Mouse (Mus musculus): Measurements from ENCODE around the gene Naxd.
"Not testable (repeated sequence)": the region's sequence is repeated elsewhere in the genome, so short reads cannot be mapped to it uniquely, and the experiment has no call there.

Naxd gene

GRCm38 (mm10) chr8:11471309-11471708 is 26.0 kb upstream of the Naxd start:
- no peak for DNase-seq (ENCODE audit: low read depth, low spot score)

GRCm38 (mm10) chr8:11473072-11473471 is 24.2 kb upstream of the Naxd start:
- no peak for DNase-seq (ENCODE audit: low read depth, low spot score)

- no peak for DNase-seq (ENCODE audit: low read depth, low spot score)
Measured at GRCm38 (mm10) chr8:11475397-11475796, 21.9 kb upstream of the Naxd start.

GRCm38 (mm10) chr8:11475876-11476275 is 21.4 kb upstream of the Naxd start:
- no peak for DNase-seq (ENCODE audit: low read depth, low spot score)

- DNase-seq (ENCODE audit: low read depth, low spot score) = no peak
Measured at GRCm38 (mm10) chr8:11476338-11477177, 20.7 kb upstream of the Naxd start.

GRCm38 (mm10) chr8:11477178-11477553 is 20.1 kb upstream of the Naxd start:
- DNase-seq (ENCODE audit: low read depth, low spot score) = no peak

- no peak for DNase-seq (ENCODE audit: low read depth, low spot score)
Measured at GRCm38 (mm10) chr8:11477811-11478761, 19.2 kb upstream of the Naxd start, which contains the start of gene Rab20. Gene Rab20, minus strand, starts transcription at chr8:11478710.

GRCm38 (mm10) chr8:11478807-11479527 is 18.3 kb upstream of the Naxd start:
- no peak for DNase-seq (ENCODE audit: low read depth, low spot score)

- DNase-seq (ENCODE audit: low read depth, low spot score) = no peak
Measured at GRCm38 (mm10) chr8:11479591-11479990, 17.7 kb upstream of the Naxd start.

- no peak for DNase-seq (ENCODE audit: low read depth, low spot score)
Measured at GRCm38 (mm10) chr8:11481876-11482275, 15.4 kb upstream of the Naxd start.

- no peak for DNase-seq (ENCODE audit: low read depth, low spot score)
Measured at GRCm38 (mm10) chr8:11482537-11482936, 14.8 kb upstream of the Naxd start.

- DNase-seq (ENCODE audit: low read depth, low spot score) = no peak
Measured at GRCm38 (mm10) chr8:11486142-11486541, 11.2 kb upstream of the Naxd start.

- DNase-seq (ENCODE audit: low read depth, low spot score) = no peak
Measured at GRCm38 (mm10) chr8:11487229-11487628, 10.1 kb upstream of the Naxd start.

- DNase-seq (ENCODE audit: low read depth, low spot score) = not testable (repeated sequence)
Measured at GRCm38 (mm10) chr8:11492340-11492739, 5.0 kb upstream of the Naxd start.

GRCm38 (mm10) chr8:11498281-11498680 is 975 bp downstream of the Naxd start:
- DNase-seq (ENCODE audit: low read depth, low spot score) = no peak

GRCm38 (mm10) chr8:11498786-11499485 is 1.6 kb downstream of the Naxd start:
- DNase-seq (ENCODE audit: low read depth, low spot score) = no peak

- DNase-seq (ENCODE audit: low read depth, low spot score) = no peak
Measured at GRCm38 (mm10) chr8:11503476-11504232, 6.3 kb downstream of the Naxd start.

GRCm38 (mm10) chr8:11506074-11506473 is 8.8 kb downstream of the Naxd start:
- no peak for DNase-seq (ENCODE audit: low read depth, low spot score)

- DNase-seq (ENCODE audit: low read depth, low spot score) = no peak
Measured at GRCm38 (mm10) chr8:11506802-11507201, 9.5 kb downstream of the Naxd start.

- DNase-seq (ENCODE audit: low read depth, low spot score) = no peak
Measured at GRCm38 (mm10) chr8:11508880-11509279, 11.6 kb downstream of the Naxd start.

Measured in telencephalon, adult 2 months (tissue).